In genomic region chr19:14507911-14508310, GRCm38 (mm10) we compare ENCODE assay signal across 14 mouse cellular contexts.
"Had no signal": no experiment of that assay in that cellular context is flagged by ENCODE, and none has a peak within 500 bp of the region (broad histone marks: within the 10 kb centered on the region; RNA-seq: fewer than 3 reads in every experiment).

No protein-coding gene starts in this region.

- H3K9me3 ChIP-seq: limb, embryonic 15.5 days; liver, embryonic 12.5 days; neural tube, embryonic 15.5 days had no signal

- H3K27ac ChIP-seq: limb, embryonic 15.5 days; liver, embryonic 12.5 days; neural tube, embryonic 15.5 days had no signal

- DNase-seq: kidney, adult 11 months; kidney, postnatal 10 days; kidney, postnatal 4 days; lung, embryonic 14.5 days; lung, postnatal 10 days; lung, postnatal 4 days; right cerebral cortex, adult 18-20 months; right cerebral cortex, postnatal 25 days; thymus, postnatal 4 days had no signal

- H3K27me3 ChIP-seq: limb, embryonic 15.5 days; liver, embryonic 12.5 days; neural tube, embryonic 15.5 days had no signal

- H3K9ac ChIP-seq: limb, embryonic 15.5 days; liver, embryonic 12.5 days; lung, embryonic 14.5 days; neural tube, embryonic 15.5 days had no signal

- H3K36me3 ChIP-seq: limb, embryonic 15.5 days; liver, embryonic 12.5 days; neural tube, embryonic 15.5 days had no signal

- ATAC-seq: liver, embryonic 12.5 days had no signal

- H3K4me3 ChIP-seq: left cerebral cortex, adult 2 months; limb, embryonic 15.5 days; liver, embryonic 12.5 days; myocyte; neural tube, embryonic 15.5 days had no signal

- H3K4me2 ChIP-seq: limb, embryonic 15.5 days; liver, embryonic 12.5 days; lung, embryonic 14.5 days; neural tube, embryonic 15.5 days had no signal

- H3K4me1 ChIP-seq: limb, embryonic 15.5 days had no signal
